Mouse (Mus musculus): ENCODE measurements around the gene Calcrl. TPM values are rescaled to one million over a fixed set of nuclear protein-coding genes. Genes with fewer than 3 reads are reported as not detected.

The Calcrl gene
- polyA plus RNA-seq, 1 experiment = 1.5 TPM

DNA sequence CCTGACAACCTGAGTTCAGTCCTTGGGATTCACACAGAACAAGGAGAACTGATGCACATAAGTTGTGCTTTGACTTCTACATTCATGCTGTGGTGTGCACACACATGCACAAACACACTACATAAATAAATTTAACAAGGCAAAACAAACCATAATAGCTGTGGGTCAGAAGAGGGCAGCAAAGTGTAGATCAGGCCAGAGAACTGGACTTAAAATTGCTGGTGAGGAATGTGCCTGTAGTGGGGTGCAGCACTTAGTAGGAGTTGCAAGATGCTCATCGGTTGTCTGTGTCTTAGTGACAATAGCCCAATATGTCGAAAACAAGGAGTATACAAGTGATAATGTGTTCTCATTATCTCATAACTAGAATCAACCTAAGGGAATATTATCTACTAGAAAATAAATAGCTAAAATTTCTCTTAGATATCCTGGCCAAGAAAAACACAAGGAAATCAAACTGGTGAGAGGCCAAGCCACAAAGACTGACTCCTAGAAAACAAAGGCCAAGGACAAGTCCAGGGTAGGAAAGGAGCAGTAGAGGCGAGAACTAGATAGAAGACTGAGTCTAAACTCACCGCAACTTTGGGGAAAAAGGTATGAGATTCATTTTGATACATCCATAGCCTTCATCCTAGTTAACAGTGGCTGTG, 132.7 kb downstream of the Calcrl start:
- no peaks in the 10 kb centered on the region for H3K36me3 ChIP-seq (ENCODE audit: control insufficient read depth, insufficient read depth, low read length, poor library complexity, severe bottlenecking)
- no peaks in the 10 kb centered on the region for H3K9me3 ChIP-seq (replicated peaks; ENCODE audit: control insufficient read depth, insufficient read depth, low read length, poor library complexity, severe bottlenecking)
- H3K27ac ChIP-seq (ENCODE audit: insufficient read depth, low read length) = no peak overlapping the region
- H3K27me3 ChIP-seq (ENCODE audit: control insufficient read depth, insufficient read depth, low read length, poor library complexity, severe bottlenecking) = no peaks in the 10 kb centered on the region
- H3K4me3 ChIP-seq (ENCODE audit: low read depth, low read length) = no peak overlapping the region
- H3K4me1 ChIP-seq (ENCODE audit: control insufficient read depth, insufficient read depth, low read length) = no peaks in the 10 kb centered on the region
- H3K9ac ChIP-seq (ENCODE audit: low read depth, poor library complexity, severe bottlenecking) = no peak overlapping the region
- TF ChIP-seq POLR2A (IDR thresholded peaks at IDR 0.05; ENCODE audit: insufficient read depth, low read length) (no peak), EP300 (IDR thresholded peaks at IDR 0.05; ENCODE audit: insufficient read depth, low read depth, low read length) (no peak), CTCF (IDR thresholded peaks at IDR 0.05; ENCODE audit: low read depth, low read length) (no peak)

DNA sequence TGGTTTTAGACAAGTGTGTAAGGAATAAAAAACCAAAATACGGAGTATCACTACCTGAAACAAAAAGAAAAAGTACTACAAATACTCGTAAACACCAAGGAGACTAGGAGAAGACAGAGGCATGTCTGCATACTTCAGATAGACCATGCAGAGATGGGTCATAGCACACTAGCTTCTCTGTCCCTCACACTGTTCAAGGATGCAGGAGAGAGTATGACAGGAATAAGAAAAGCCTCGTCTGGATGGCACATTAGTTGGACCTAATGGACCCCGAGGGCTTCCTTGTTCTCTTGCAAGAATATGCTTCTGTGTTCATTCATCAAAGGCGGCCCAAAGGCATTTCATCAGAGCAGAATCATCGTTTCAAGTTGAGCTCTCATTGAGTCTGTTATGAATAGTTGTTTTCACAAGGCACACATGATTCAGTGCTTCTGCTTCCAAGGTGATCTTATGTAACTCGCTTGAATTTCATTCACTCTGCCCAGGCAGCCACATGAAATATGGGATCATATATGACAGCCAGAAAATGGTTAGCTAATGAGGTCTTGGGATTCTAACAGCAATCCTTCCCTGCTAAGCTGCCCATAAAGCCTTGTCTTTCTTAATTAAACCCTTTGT, 136.2 kb downstream of the Calcrl start:
- no peak overlapping the region for H3K27ac ChIP-seq (ENCODE audit: insufficient read depth, low read length)
- H3K4me1 ChIP-seq (ENCODE audit: control insufficient read depth, insufficient read depth, low read length) = no peaks in the 10 kb centered on the region
- H3K9me3 ChIP-seq (replicated peaks; ENCODE audit: control insufficient read depth, insufficient read depth, low read length, poor library complexity, severe bottlenecking) = no peaks in the 10 kb centered on the region
- H3K27me3 ChIP-seq (ENCODE audit: control insufficient read depth, insufficient read depth, low read length, poor library complexity, severe bottlenecking) = no peaks in the 10 kb centered on the region
- no peak overlapping the region for H3K9ac ChIP-seq (ENCODE audit: low read depth, poor library complexity, severe bottlenecking)
- H3K36me3 ChIP-seq (ENCODE audit: control insufficient read depth, insufficient read depth, low read length, poor library complexity, severe bottlenecking) = no peaks in the 10 kb centered on the region
- TF ChIP-seq EP300 (IDR thresholded peaks at IDR 0.05; ENCODE audit: insufficient read depth, low read depth, low read length) = no peak
- TF ChIP-seq POLR2A (IDR thresholded peaks at IDR 0.05; ENCODE audit: insufficient read depth, low read length) = no peak
- H3K4me3 ChIP-seq (ENCODE audit: low read depth, low read length) = no peak overlapping the region

Other genes starting within 250 kb of the Calcrl start
- 83.3 and 88.5 TPM in 2 replicates for gene Tfpi, start 51.4 kb upstream of the Calcrl start, polyA plus RNA-seq (2011; ENCODE audit: insufficient read depth, insufficient read length, low read depth, missing spikeins)
- 239 and 247 TPM in 2 replicates for gene Ctnnd1, start 225.4 kb upstream of the Calcrl start, polyA plus RNA-seq (2011; ENCODE audit: insufficient read depth, insufficient read length, low read depth, missing spikeins)
- gene Btbd18, start 233.7 kb upstream of the Calcrl start, polyA plus RNA-seq (2011; ENCODE audit: insufficient read depth, insufficient read length, low read depth, missing spikeins) = 1.2 and 2.2 TPM in 2 replicates
- gene Selenoh, start 245.4 kb upstream of the Calcrl start, polyA plus RNA-seq (2011; ENCODE audit: insufficient read depth, insufficient read length, low read depth, missing spikeins) = 194 and 215 TPM in 2 replicates

Measured in ES-Bruce4 (cell line).